Mouse (Mus musculus): ENCODE measurements around the gene Slc12a3.

DNA sequence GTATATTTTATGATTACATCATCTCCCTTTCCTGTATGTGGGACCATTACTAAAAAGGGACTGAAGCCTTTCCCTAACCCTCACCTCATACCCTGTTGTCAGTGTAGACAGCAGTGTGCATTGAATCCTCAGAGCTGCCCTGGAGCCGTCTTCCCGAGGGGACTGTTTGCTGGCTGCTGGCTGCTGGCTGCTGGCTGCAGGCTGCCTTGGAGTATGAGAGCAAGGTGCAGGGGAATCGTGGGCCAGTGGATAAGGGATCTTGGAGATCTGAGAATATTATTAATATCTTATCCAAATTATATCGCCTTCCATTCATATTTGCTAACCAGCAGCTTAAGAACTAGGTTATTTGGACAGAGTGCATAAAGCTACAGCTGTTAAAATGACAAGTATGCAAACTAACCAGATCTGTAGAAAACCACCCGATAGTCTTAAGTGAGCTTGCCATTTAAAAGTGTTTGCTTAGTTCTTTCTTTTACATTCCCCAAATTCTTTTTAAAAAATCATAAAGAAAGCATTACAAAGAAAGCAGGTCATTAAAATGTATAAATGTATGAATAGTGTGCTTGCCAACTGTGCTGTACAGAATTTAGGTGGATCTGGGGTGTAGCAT lies 48.9 kb upstream of the Slc12a3 start:
- TF ChIP-seq MXI1 (IDR thresholded peaks at IDR 0.05; ENCODE audit: low read depth, low read length) (no peak), POLR2AphosphoS2 (IDR thresholded peaks at IDR 0.05; ENCODE audit: low read length) (no peak), POLR2A (IDR thresholded peaks at IDR 0.05; ENCODE audit: control insufficient read depth in 1 of 2, insufficient read depth in 1 of 2, low read depth in 1 of 2, low read length in 2 of 2, poor library complexity in 1 of 2) (no peak), MAX (IDR thresholded peaks at IDR 0.05; ENCODE audit: low read length) (no peak), CTCF (IDR thresholded peaks at IDR 0.05 in 2 of 3, conservative IDR thresholded peaks at IDR 0.05 in 1 of 3; ENCODE audit: control insufficient read depth in 1 of 3, insufficient read depth in 1 of 3, low read depth in 2 of 3, low read length in 3 of 3, poor library complexity in 1 of 3, severe bottlenecking in 1 of 3) (no peak), UBTF (IDR thresholded peaks at IDR 0.05; ENCODE audit: borderline replicate concordance, insufficient read depth, low read depth, low read length) (no peak), GATA1 (IDR thresholded peaks at IDR 0.05; ENCODE audit: low read depth, low read length) (no peak), ZKSCAN1 (IDR thresholded peaks at IDR 0.05; ENCODE audit: low read depth, low read length) (no peak)
